In the genomic region with DNA sequence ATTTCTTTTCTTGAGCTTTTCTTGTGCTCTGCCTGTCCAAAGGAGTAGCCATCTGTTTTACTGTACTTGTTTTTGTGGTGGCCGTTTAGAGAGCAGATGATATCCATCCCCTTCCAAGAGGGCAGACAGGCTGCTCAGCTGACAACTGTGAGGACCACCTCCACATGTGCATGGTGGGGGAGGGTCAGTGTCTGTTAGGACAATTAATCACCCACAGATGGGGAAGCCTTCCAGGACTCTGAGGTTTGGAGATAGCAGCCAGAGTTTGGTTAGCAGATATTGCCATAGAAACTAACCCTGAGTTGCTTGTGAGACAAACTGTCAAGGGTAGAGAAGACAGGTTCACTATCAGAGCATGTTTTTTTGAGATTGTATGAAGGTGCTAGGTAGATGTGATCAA, we compare ENCODE assay signal across 8 mouse cellular contexts. TPM values are rescaled to one million over a fixed set of nuclear protein-coding genes. Genes with fewer than 3 reads are reported as not detected.
DNase-seq lines count a peak whose midpoint lies in the region; ATAC-seq and TF ChIP-seq lines count a peak whose summit lies in the region.

No protein-coding gene starts in this region.

- H3K4me1 ChIP-seq in forebrain, embryonic 12.5 days = peaks cover 30% of the 10 kb centered on the region
- H3K4me1 ChIP-seq in forebrain, postnatal 0 days (ENCODE audit: insufficient read depth) = peaks cover 13% of the 10 kb centered on the region
- peaks cover 37% of the 10 kb centered on the region for H3K4me1 ChIP-seq in embryonic facial prominence, embryonic 12.5 days
- H3K4me1 ChIP-seq in liver, embryonic 13.5 days (replicated peaks) = peaks cover 58% of the 10 kb centered on the region

- ATAC-seq in forebrain, embryonic 12.5 days (ENCODE audit: low FRiP score) = no peak
- ATAC-seq in forebrain, postnatal 0 days = no peak
- ATAC-seq in embryonic facial prominence, embryonic 12.5 days (ENCODE audit: insufficient number of reproducible peaks, insufficient read depth, low FRiP score, low TSS enrichment) = no peak
- ATAC-seq in liver, embryonic 13.5 days (ENCODE audit: low read depth) = peak; percentile 55
- ATAC-seq in frontal cortex, adult (ENCODE audit: low TSS enrichment) = no peak

- peaks cover 18% of the 10 kb centered on the region for H3K27me3 ChIP-seq in forebrain, embryonic 12.5 days
- H3K27me3 ChIP-seq in forebrain, postnatal 0 days (ENCODE audit: insufficient read depth, low read length) = no peaks in the 10 kb centered on the region
- H3K27me3 ChIP-seq in embryonic facial prominence, embryonic 12.5 days = no peaks in the 10 kb centered on the region
- 0 out of 2 replicates have a peak, but pooled peaks cover 6% of the 10 kb centered on the region for H3K27me3 ChIP-seq in liver, embryonic 13.5 days

- no peak overlapping the region for H3K9ac ChIP-seq in forebrain, embryonic 12.5 days
- no peak overlapping the region for H3K9ac ChIP-seq in forebrain, postnatal 0 days
- H3K9ac ChIP-seq in embryonic facial prominence, embryonic 12.5 days = no peak overlapping the region
- H3K9ac ChIP-seq in liver, embryonic 13.5 days = peak overlapping the region; percentile 14; the same call in 1 of the 2 replicates

- H3K36me3 ChIP-seq in forebrain, embryonic 12.5 days (replicated peaks) = peaks cover 12% of the 10 kb centered on the region
- peaks cover 7% of the 10 kb centered on the region; the same call in 1 of the 2 replicates for H3K36me3 ChIP-seq in forebrain, postnatal 0 days (ENCODE audit: insufficient read depth)
- H3K36me3 ChIP-seq in embryonic facial prominence, embryonic 12.5 days = peaks cover 23% of the 10 kb centered on the region
- H3K36me3 ChIP-seq in liver, embryonic 13.5 days = 0 out of 2 replicates have a peak, but pooled peaks cover 2% of the 10 kb centered on the region

- WGBS in forebrain, embryonic 12.5 days = 72% methylated on average over 1 of the region's 1 CpGs
- 40% methylated on average over 1 of the region's 1 CpGs for WGBS in forebrain, postnatal 0 days
- WGBS in embryonic facial prominence, embryonic 12.5 days = 18% methylated on average over 1 of the region's 1 CpGs
- 12% methylated on average over 1 of the region's 1 CpGs for WGBS in liver, embryonic 13.5 days (ENCODE audit: insufficient replicate concordance)

- H3K27ac ChIP-seq in forebrain, embryonic 12.5 days = no peak overlapping the region
- H3K27ac ChIP-seq in forebrain, postnatal 0 days (ENCODE audit: low read depth, low read length) = no peak overlapping the region
- no peak overlapping the region; the same call in 1 of the 2 replicates for H3K27ac ChIP-seq in embryonic facial prominence, embryonic 12.5 days
- H3K27ac ChIP-seq in liver, embryonic 13.5 days = peak overlapping the region; percentile 72

- H3K4me2 ChIP-seq in forebrain, embryonic 12.5 days = peak overlapping the region; percentile 97; the same call in 1 of the 2 replicates
- H3K4me2 ChIP-seq in forebrain, postnatal 0 days (ENCODE audit: low read depth) = no peak overlapping the region
- H3K4me2 ChIP-seq in embryonic facial prominence, embryonic 12.5 days (replicated peaks) = peak overlapping the region; percentile 91
- H3K4me2 ChIP-seq in liver, embryonic 13.5 days = peak overlapping the region; percentile 96

- DNase-seq in forebrain, postnatal 0 days = no peak
- DNase-seq in 3T3-L1 (ENCODE audit: low read depth, low spot score) = peak; percentile 62
- peak; percentile 44 for DNase-seq in liver, embryonic 13.5 days
- DNase-seq in spleen, adult 18-20 months = no peak
- DNase-seq in right cerebral cortex, postnatal 14 days = no peak

- TF ChIP-seq CTCF in forebrain, postnatal 0 days (IDR thresholded peaks at IDR 0.05; ENCODE audit: low read depth) = no peak

- H3K9me3 ChIP-seq in forebrain, embryonic 12.5 days = no peaks in the 10 kb centered on the region
- H3K9me3 ChIP-seq in forebrain, postnatal 0 days (ENCODE audit: low read length) = no peaks in the 10 kb centered on the region
- no peaks in the 10 kb centered on the region for H3K9me3 ChIP-seq in embryonic facial prominence, embryonic 12.5 days
- no peaks in the 10 kb centered on the region for H3K9me3 ChIP-seq in liver, embryonic 13.5 days (replicated peaks)

- no peak overlapping the region for H3K4me3 ChIP-seq in forebrain, embryonic 12.5 days (replicated peaks)
- H3K4me3 ChIP-seq in forebrain, postnatal 0 days (ENCODE audit: low read depth, low read length) = no peak overlapping the region
- peak overlapping the region; percentile 71 for H3K4me3 ChIP-seq in embryonic facial prominence, embryonic 12.5 days
- 0 out of 2 replicates have a peak overlapping the region, but pooled peaks have one; percentile 64 for H3K4me3 ChIP-seq in liver, embryonic 13.5 days (replicated peaks)

RNA-seq across cellular contexts. Expression of a gene that starts 1.7 kb away (rescaled TPM):
- 49.7 and 50.4 TPM in 2 replicates for polyA plus RNA-seq in forebrain, embryonic 12.5 days (2016; fragmentation: Nextera tagmentation; extraction: Ambion mirVana)
- 117 and 162 TPM in 2 replicates for total RNA-seq in forebrain, postnatal 0 days (2014; rRNA removed)
- polyA plus RNA-seq in forebrain, postnatal 0 days (2015; fragmentation: Nextera tagmentation; extraction: Ambion mirVana) = 69.6 and 73.8 TPM in 2 replicates
- 92.6 and 94.5 TPM in 2 replicates for polyA plus RNA-seq in embryonic facial prominence, embryonic 12.5 days (2016; fragmentation: Nextera tagmentation; extraction: Ambion mirVana)
- 14.3 TPM in 2 replicates for polyA plus RNA-seq in liver, embryonic 13.5 days (2015; fragmentation: Nextera tagmentation; extraction: Ambion mirVana)

RNA-seq across cellular contexts. Expression of a gene that starts 28.4 kb away (rescaled TPM):
- 45.1 and 46.7 TPM in 2 replicates for polyA plus RNA-seq in forebrain, embryonic 12.5 days (2016; fragmentation: Nextera tagmentation; extraction: Ambion mirVana)
- total RNA-seq in forebrain, postnatal 0 days (2014; rRNA removed) = 45.6 and 48.5 TPM in 2 replicates
- polyA plus RNA-seq in forebrain, postnatal 0 days (2015; fragmentation: Nextera tagmentation; extraction: Ambion mirVana) = 40.9 and 46.9 TPM in 2 replicates
- 44.5 and 48.2 TPM in 2 replicates for polyA plus RNA-seq in embryonic facial prominence, embryonic 12.5 days (2016; fragmentation: Nextera tagmentation; extraction: Ambion mirVana)
- polyA plus RNA-seq in liver, embryonic 13.5 days (2015; fragmentation: Nextera tagmentation; extraction: Ambion mirVana) = 15.8 and 20.2 TPM in 2 replicates

RNA-seq across cellular contexts. Expression of a gene that starts 36.0 kb away (rescaled TPM):
- polyA plus RNA-seq in forebrain, embryonic 12.5 days (2016; fragmentation: Nextera tagmentation; extraction: Ambion mirVana) = 5.3 and 7.3 TPM in 2 replicates
- 6.2 and 10.6 TPM in 2 replicates for total RNA-seq in forebrain, postnatal 0 days (2014; rRNA removed)
- polyA plus RNA-seq in forebrain, postnatal 0 days (2015; fragmentation: Nextera tagmentation; extraction: Ambion mirVana) = 1.9 and 2.1 TPM in 2 replicates
- polyA plus RNA-seq in embryonic facial prominence, embryonic 12.5 days (2016; fragmentation: Nextera tagmentation; extraction: Ambion mirVana) = 47.6 and 49.8 TPM in 2 replicates
- 1.0 TPM in 2 replicates for polyA plus RNA-seq in liver, embryonic 13.5 days (2015; fragmentation: Nextera tagmentation; extraction: Ambion mirVana)

Comparison
In these comparisons a context has a peak if more than half of its experiments do, and no peak if none do; other contexts are left out.
1. H3K4me3 ChIP-seq: peak in embryonic facial prominence, embryonic 12.5 days (single experiment) and liver, embryonic 13.5 days (single experiment); none in forebrain, embryonic 12.5 days (single experiment) and forebrain, postnatal 0 days (single experiment).
2. DNase-seq: peak in 3T3-L1 (single experiment) and liver, embryonic 13.5 days (single experiment); none in forebrain, postnatal 0 days (single experiment), spleen, adult 18-20 months (0 of 2) and right cerebral cortex, postnatal 14 days (single experiment).